Comparison of ENCODE assay signal across 25 mouse cellular contexts in genomic region chr12:25625858-25626257, GRCm38 (mm10).
DNase-seq lines count a peak whose midpoint lies in the region; ATAC-seq and TF ChIP-seq lines count a peak whose summit lies in the region.
"Had no signal": no experiment of that assay in that cellular context is flagged by ENCODE, and none has a peak within 500 bp of the region (broad histone marks: within the 10 kb centered on the region; RNA-seq: fewer than 3 reads in every experiment).

No protein-coding gene starts in this region.

- H3K27ac ChIP-seq in embryonic facial prominence, embryonic 14.5 days (replicated peaks; ENCODE audit: low read depth, low read length), result 0 out of 2 replicates have a peak overlapping the region, but pooled peaks have one; percentile 29
- no peak overlapping the region for H3K27ac ChIP-seq in embryonic facial prominence, embryonic 10.5 days (replicated peaks)
- peak overlapping the region; percentile 46; the same call in 1 of the 2 replicates for H3K27ac ChIP-seq in heart, embryonic 15.5 days
- H3K27ac ChIP-seq in heart, embryonic 10.5 days, result no peak overlapping the region
- H3K27ac ChIP-seq in heart, postnatal 0 days (ENCODE audit: low read depth), result no peak overlapping the region
- no peak overlapping the region for H3K27ac ChIP-seq in lung, embryonic 14.5 days (ENCODE audit: low read depth)
- H3K27ac ChIP-seq: embryonic facial prominence, embryonic 13.5 days; forebrain, embryonic 13.5 days; forebrain, embryonic 15.5 days had no signal

- peak; percentile 52 for DNase-seq in embryonic facial prominence, embryonic 14.5 days (ENCODE audit: low spot score)
- DNase-seq in embryonic facial prominence, embryonic 10.5 days (ENCODE audit: low spot score), result no peak
- DNase-seq in heart, embryonic 10.5 days (ENCODE audit: low spot score), result no peak
- peak; percentile 18 for DNase-seq in heart, postnatal 0 days (ENCODE audit: low spot score)
- no peak for DNase-seq in heart, postnatal 14 days
- peak; percentile 12 for DNase-seq in lung, embryonic 14.5 days
- no peak for DNase-seq in lung, postnatal 4 days
- DNase-seq: adrenal gland, adult 8-10 months; adrenal gland, postnatal 14 days; adrenal gland, postnatal 36 days; B cell, adult 2 months; cerebellum, adult 11-12 months; cerebellum, adult 2 months; cerebellum, adult 9-10 months; cerebellum, postnatal 10 days; cerebellum, postnatal 25 days had no signal

- no peak for TF ChIP-seq CTCF in heart, postnatal 0 days (IDR thresholded peaks at IDR 0.05; ENCODE audit: low read depth)
- no peak for TF ChIP-seq CTCF in lung, embryonic 14.5 days (IDR thresholded peaks at IDR 0.05; ENCODE audit: low read depth)

- 27% methylated on average over 1 of the region's 1 CpGs for WGBS in embryonic facial prominence, embryonic 14.5 days
- WGBS in embryonic facial prominence, embryonic 10.5 days, result 71% methylated on average over 1 of the region's 1 CpGs
- 76% methylated on average over 1 of the region's 1 CpGs for WGBS in heart, embryonic 15.5 days
- 85% methylated on average over 1 of the region's 1 CpGs for WGBS in heart, embryonic 10.5 days
- 79% methylated on average over 1 of the region's 1 CpGs for WGBS in heart, postnatal 0 days
- WGBS in lung, embryonic 14.5 days, result 65% methylated on average over 1 of the region's 1 CpGs

- H3K27me3 ChIP-seq in embryonic facial prominence, embryonic 14.5 days (replicated peaks; ENCODE audit: control insufficient read depth, insufficient read depth, low read length), result no peaks in the 10 kb centered on the region
- no peaks in the 10 kb centered on the region for H3K27me3 ChIP-seq in embryonic facial prominence, embryonic 10.5 days (replicated peaks; ENCODE audit: low read depth, poor library complexity, severe bottlenecking)
- no peaks in the 10 kb centered on the region for H3K27me3 ChIP-seq in heart, embryonic 15.5 days
- no peaks in the 10 kb centered on the region for H3K27me3 ChIP-seq in heart, embryonic 10.5 days (ENCODE audit: insufficient read depth, poor library complexity, severe bottlenecking)
- no peaks in the 10 kb centered on the region for H3K27me3 ChIP-seq in heart, postnatal 0 days (ENCODE audit: control insufficient read depth, insufficient read depth, low read length)
- no peaks in the 10 kb centered on the region for H3K27me3 ChIP-seq in lung, embryonic 14.5 days (ENCODE audit: insufficient read depth, low read length)
- H3K27me3 ChIP-seq: CH12.LX; embryonic facial prominence, embryonic 13.5 days; forebrain, embryonic 13.5 days; forebrain, embryonic 15.5 days; Patski had no signal

- no peak for TF ChIP-seq EP300 in heart, postnatal 0 days (IDR thresholded peaks at IDR 0.05; ENCODE audit: low read depth)

- no peaks in the 10 kb centered on the region for H3K36me3 ChIP-seq in embryonic facial prominence, embryonic 14.5 days (ENCODE audit: control insufficient read depth, insufficient read depth, low read length)
- no peaks in the 10 kb centered on the region for H3K36me3 ChIP-seq in embryonic facial prominence, embryonic 10.5 days (replicated peaks)
- H3K36me3 ChIP-seq in heart, embryonic 15.5 days, result no peaks in the 10 kb centered on the region
- H3K36me3 ChIP-seq in heart, embryonic 10.5 days, result no peaks in the 10 kb centered on the region
- no peaks in the 10 kb centered on the region for H3K36me3 ChIP-seq in heart, postnatal 0 days (replicated peaks; ENCODE audit: control insufficient read depth, insufficient read depth, low read length)
- H3K36me3 ChIP-seq in lung, embryonic 14.5 days (ENCODE audit: insufficient read depth), result no peaks in the 10 kb centered on the region
- H3K36me3 ChIP-seq: embryonic facial prominence, embryonic 13.5 days; forebrain, embryonic 15.5 days; G1E had no signal

- H3K4me3 ChIP-seq in embryonic facial prominence, embryonic 14.5 days (ENCODE audit: low read depth, low read length), result no peak overlapping the region
- H3K4me3 ChIP-seq in embryonic facial prominence, embryonic 10.5 days, result no peak overlapping the region
- no peak overlapping the region for H3K4me3 ChIP-seq in heart, embryonic 15.5 days
- H3K4me3 ChIP-seq in heart, embryonic 10.5 days, result no peak overlapping the region
- H3K4me3 ChIP-seq in heart, postnatal 0 days (ENCODE audit: low read depth, low read length), result no peak overlapping the region
- no peak overlapping the region for H3K4me3 ChIP-seq in lung, embryonic 14.5 days (ENCODE audit: low read depth, low read length)
- H3K4me3 ChIP-seq: embryonic facial prominence, embryonic 13.5 days; forebrain, embryonic 13.5 days; forebrain, embryonic 15.5 days had no signal

- ATAC-seq in embryonic facial prominence, embryonic 14.5 days (ENCODE audit: low read depth), result no peak
- no peak for ATAC-seq in heart, embryonic 15.5 days (replicated peaks; ENCODE audit: insufficient number of reproducible peaks, insufficient read depth, low FRiP score, low read depth)
- no peak for ATAC-seq in heart, postnatal 0 days (ENCODE audit: insufficient read depth, low read depth)
- no peak for ATAC-seq in lung, embryonic 14.5 days (ENCODE audit: insufficient read depth)
- ATAC-seq: activated CD4-positive, CD25-positive, alpha-beta regulatory T cell, adult 4 months; CD4-positive, CD25-positive, alpha-beta regulatory T cell, adult 4 months; forebrain, embryonic 13.5 days; forebrain, embryonic 15.5 days; Patski had no signal

- intact Hi-C loops in heart, postnatal 14 days (cut with DNase I), result loop anchor here (5.0 kb wide), 1 partner anchor 534 kb away; no protein-coding TSS in a partner anchor

- H3K9ac ChIP-seq in embryonic facial prominence, embryonic 14.5 days (ENCODE audit: low read depth, low read length), result no peak overlapping the region
- no peak overlapping the region for H3K9ac ChIP-seq in heart, embryonic 15.5 days
- no peak overlapping the region for H3K9ac ChIP-seq in heart, postnatal 0 days (replicated peaks; ENCODE audit: low read depth, low read length)
- H3K9ac ChIP-seq in lung, embryonic 14.5 days, result no peak overlapping the region
- H3K9ac ChIP-seq: embryonic facial prominence, embryonic 13.5 days; forebrain, embryonic 13.5 days; forebrain, embryonic 15.5 days had no signal

- no peaks in the 10 kb centered on the region for H3K9me3 ChIP-seq in embryonic facial prominence, embryonic 14.5 days (ENCODE audit: control insufficient read depth, low read length)
- no peaks in the 10 kb centered on the region for H3K9me3 ChIP-seq in embryonic facial prominence, embryonic 10.5 days
- no peaks in the 10 kb centered on the region for H3K9me3 ChIP-seq in heart, embryonic 15.5 days (replicated peaks)
- H3K9me3 ChIP-seq in heart, embryonic 10.5 days, result no peaks in the 10 kb centered on the region
- H3K9me3 ChIP-seq in heart, postnatal 0 days (replicated peaks; ENCODE audit: control insufficient read depth, low read length), result no peaks in the 10 kb centered on the region
- H3K9me3 ChIP-seq in lung, embryonic 14.5 days (ENCODE audit: low read depth, low read length), result no peaks in the 10 kb centered on the region
- H3K9me3 ChIP-seq: forebrain, embryonic 13.5 days; forebrain, embryonic 15.5 days had no signal

- H3K4me1 ChIP-seq in embryonic facial prominence, embryonic 14.5 days (ENCODE audit: control insufficient read depth, insufficient read depth, low read length), result no peaks in the 10 kb centered on the region
- no peaks in the 10 kb centered on the region for H3K4me1 ChIP-seq in embryonic facial prominence, embryonic 10.5 days
- H3K4me1 ChIP-seq in heart, embryonic 15.5 days (replicated peaks), result peaks cover 19% of the 10 kb centered on the region
- H3K4me1 ChIP-seq in heart, embryonic 10.5 days, result no peaks in the 10 kb centered on the region
- no peaks in the 10 kb centered on the region; the same call in 1 of the 2 replicates for H3K4me1 ChIP-seq in heart, postnatal 0 days (ENCODE audit: control insufficient read depth, insufficient read depth)
- H3K4me1 ChIP-seq in lung, embryonic 14.5 days (ENCODE audit: insufficient read depth), result no peaks in the 10 kb centered on the region
- H3K4me1 ChIP-seq: embryonic facial prominence, embryonic 13.5 days; forebrain, embryonic 13.5 days; forebrain, embryonic 15.5 days had no signal

- H3K4me2 ChIP-seq in embryonic facial prominence, embryonic 14.5 days (ENCODE audit: low read depth, low read length), result no peak overlapping the region
- no peak overlapping the region for H3K4me2 ChIP-seq in heart, embryonic 15.5 days
- H3K4me2 ChIP-seq in heart, postnatal 0 days (ENCODE audit: low read depth, low read length), result no peak overlapping the region
- no peak overlapping the region for H3K4me2 ChIP-seq in lung, embryonic 14.5 days
- H3K4me2 ChIP-seq: embryonic facial prominence, embryonic 13.5 days; forebrain, embryonic 13.5 days; forebrain, embryonic 15.5 days had no signal

Comparison
In these comparisons a context has a peak if more than half of its experiments do, and no peak if none do; other contexts are left out.
1. DNase-seq: peak in embryonic facial prominence, embryonic 14.5 days (single experiment), heart, postnatal 0 days (single experiment) and lung, embryonic 14.5 days (single experiment); none in embryonic facial prominence, embryonic 10.5 days (single experiment), heart, embryonic 10.5 days (single experiment), heart, postnatal 14 days (0 of 2) and lung, postnatal 4 days (0 of 2).
2. H3K27ac ChIP-seq: peak in embryonic facial prominence, embryonic 14.5 days (single experiment) and heart, embryonic 15.5 days (single experiment); none in embryonic facial prominence, embryonic 10.5 days (single experiment), heart, embryonic 10.5 days (single experiment), heart, postnatal 0 days (single experiment) and lung, embryonic 14.5 days (single experiment).